ENCODE assay signal across 8 mouse cellular contexts in genomic region chr17:28013259-28013875, GRCm38 (mm10).
DNase-seq lines count a peak whose midpoint lies in the region; ATAC-seq and TF ChIP-seq lines count a peak whose summit lies in the region.

No protein-coding gene starts in this region.

- peak; percentile 67 for ATAC-seq in heart, embryonic 14.5 days (ENCODE audit: insufficient number of reproducible peaks, insufficient read depth, low FRiP score, low read depth)
- ATAC-seq in kidney, postnatal 0 days (replicated peaks; ENCODE audit: low FRiP score, low read depth), result peak; percentile 90

- H3K4me3 ChIP-seq in heart, embryonic 14.5 days (ENCODE audit: control insufficient read depth in 1 of 2, insufficient read depth in 1 of 2, low read depth in 1 of 2, low read length in 2 of 2), result no peak overlapping the region
- H3K4me3 ChIP-seq in kidney, postnatal 0 days (replicated peaks; ENCODE audit: low read depth, low read length), result no peak overlapping the region

- peak overlapping the region; percentile 52 for H3K4me2 ChIP-seq in heart, embryonic 14.5 days (ENCODE audit: low read length)
- peak overlapping the region; percentile 39 for H3K4me2 ChIP-seq in kidney, postnatal 0 days (ENCODE audit: low read length)

- TF ChIP-seq CTCF in kidney, postnatal 0 days (IDR thresholded peaks at IDR 0.05; ENCODE audit: low read depth), result peak; percentile 87

- DNase-seq in right cerebral cortex, postnatal 10 days (ENCODE audit: low spot score in 2 of 2), result peak; percentile 80 to 81
- no peak for DNase-seq in right cerebral cortex, postnatal 36 days (ENCODE audit: low spot score in 2 of 2)
- peak; percentile 91 for DNase-seq in embryo, embryonic 11 days
- peak; percentile 97 for DNase-seq in kidney, postnatal 0 days (ENCODE audit: low spot score)
- peak; percentile 89 for DNase-seq in lung, postnatal 10 days
- peak; percentile 23 for DNase-seq in retina, adult 2 months (ENCODE audit: low read depth, low spot score)
- DNase-seq in testis, postnatal 10 days (ENCODE audit: low spot score), result no peak

- H3K9ac ChIP-seq in heart, embryonic 14.5 days (ENCODE audit: low read length), result peak overlapping the region; percentile 56
- H3K9ac ChIP-seq in kidney, postnatal 0 days (ENCODE audit: low read depth, low read length), result 0 out of 2 replicates have a peak overlapping the region, but pooled peaks have one; percentile 42

- H3K9me3 ChIP-seq in heart, embryonic 14.5 days (ENCODE audit: control insufficient read depth, low read length), result no peaks in the 10 kb centered on the region
- H3K9me3 ChIP-seq in kidney, postnatal 0 days (replicated peaks; ENCODE audit: low read length), result no peaks in the 10 kb centered on the region

- H3K36me3 ChIP-seq in heart, embryonic 14.5 days (ENCODE audit: control insufficient read depth, insufficient read depth, low read length), result peaks cover 2% of the 10 kb centered on the region; the same call in 1 of the 2 replicates
- no peaks in the 10 kb centered on the region for H3K36me3 ChIP-seq in kidney, postnatal 0 days (ENCODE audit: insufficient read depth, low read length)

- 8% methylated on average over 12 of the region's 12 CpGs for WGBS in heart, embryonic 14.5 days
- WGBS in kidney, postnatal 0 days, result 13% methylated on average over 12 of the region's 12 CpGs

- H3K27me3 ChIP-seq in heart, embryonic 14.5 days (ENCODE audit: control insufficient read depth, insufficient read depth, low read length), result no peaks in the 10 kb centered on the region
- H3K27me3 ChIP-seq in kidney, postnatal 0 days (ENCODE audit: insufficient read depth, low read length), result no peaks in the 10 kb centered on the region

- H3K4me1 ChIP-seq in heart, embryonic 14.5 days (ENCODE audit: control insufficient read depth in 2 of 2, insufficient read depth in 2 of 2, low read length in 2 of 2), result peaks cover 40 to 56% of the 10 kb centered on the region in 2 experiments
- H3K4me1 ChIP-seq in kidney, postnatal 0 days (replicated peaks; ENCODE audit: insufficient read depth, low read length), result peaks cover 62% of the 10 kb centered on the region

- H3K27ac ChIP-seq in heart, embryonic 14.5 days (replicated peaks in 1 of 2; ENCODE audit: control insufficient read depth in 1 of 2, insufficient read depth in 1 of 2, low read depth in 2 of 2, low read length in 2 of 2), result peak overlapping the region; percentile 84 to 87
- peak overlapping the region; percentile 92 for H3K27ac ChIP-seq in kidney, postnatal 0 days

Comparison
In these comparisons a context has a peak if more than half of its experiments do, and no peak if none do; other contexts are left out.
1. DNase-seq: peak in right cerebral cortex, postnatal 10 days (2 of 2), embryo, embryonic 11 days (single experiment), kidney, postnatal 0 days (single experiment), lung, postnatal 10 days (single experiment) and retina, adult 2 months (single experiment); none in right cerebral cortex, postnatal 36 days (0 of 2) and testis, postnatal 10 days (single experiment).